8 mouse cellular contexts compared by ENCODE assay signal in genomic region chr5:139717723-139718122, GRCm38 (mm10). TPM values are rescaled to one million over a fixed set of nuclear protein-coding genes. Genes with fewer than 3 reads are reported as not detected.
A peak's percentile ranks its signal among the peaks of the same experiment; 100 is the strongest.
DNase-seq lines count a peak whose midpoint lies in the region; ATAC-seq and TF ChIP-seq lines count a peak whose summit lies in the region.

No protein-coding gene starts in this region.

- H3K79me2 ChIP-seq in MEL (ENCODE audit: control insufficient read depth, insufficient read depth, low read length, poor library complexity), result no peaks in the 10 kb centered on the region

- H3K9ac ChIP-seq in MEL (ENCODE audit: control insufficient read depth, low read depth, low read length, poor library complexity, severe bottlenecking), result no peak overlapping the region
- no peak overlapping the region for H3K9ac ChIP-seq in lung, embryonic 14.5 days

- peak; percentile 95 for TF ChIP-seq RAD21 in MEL (IDR thresholded peaks at IDR 0.05; ENCODE audit: low read depth, low read length)

- no peak overlapping the region for H3K27ac ChIP-seq in MEL (ENCODE audit: control insufficient read depth, low read depth, low read length)
- H3K27ac ChIP-seq in lung, embryonic 14.5 days (ENCODE audit: low read depth), result no peak overlapping the region; the same call in 1 of the 2 replicates

- peak; percentile 64; the same call in 1 of the 2 replicates for ATAC-seq in lung, embryonic 14.5 days (ENCODE audit: insufficient read depth)

- no peaks in the 10 kb centered on the region for H3K9me3 ChIP-seq in MEL (replicated peaks; ENCODE audit: insufficient read depth, low read length)
- H3K9me3 ChIP-seq in lung, embryonic 14.5 days (ENCODE audit: low read depth, low read length), result no peaks in the 10 kb centered on the region

- peak; percentile 61 for DNase-seq in gastrocnemius, adult 18-20 months (ENCODE audit: low spot score)
- DNase-seq in gastrocnemius, adult 8-10 months (ENCODE audit: low spot score in 2 of 2), result no peak
- DNase-seq in MEL (ENCODE audit: low read depth, low spot score), result peak; percentile 58
- peak; percentile 54 for DNase-seq in cerebellum, adult 9-11 months
- DNase-seq in heart, adult 8-10 months (ENCODE audit: low spot score), result peak; percentile 68
- DNase-seq in kidney, postnatal 25 days, result peak; percentile 74 to 80
- DNase-seq in lung, embryonic 14.5 days, result peak; percentile 84
- DNase-seq in skeletal muscle tissue, adult 2 months (ENCODE audit: low read depth, low spot score), result peak; percentile 46

- H3K27me3 ChIP-seq in MEL (ENCODE audit: control insufficient read depth in 1 of 2, insufficient read depth in 2 of 2, low read length in 2 of 2), result no peaks in the 10 kb centered on the region
- H3K27me3 ChIP-seq in lung, embryonic 14.5 days (ENCODE audit: insufficient read depth, low read length), result no peaks in the 10 kb centered on the region

- 93% methylated on average over 2 of the region's 2 CpGs for WGBS in lung, embryonic 14.5 days

- no peak overlapping the region for H3K4me3 ChIP-seq in MEL (ENCODE audit: control insufficient read depth in 1 of 2, insufficient read depth in 1 of 2, low read depth in 2 of 2, low read length in 2 of 2)
- H3K4me3 ChIP-seq in lung, embryonic 14.5 days (ENCODE audit: low read depth, low read length), result no peak overlapping the region

- H3K4me2 ChIP-seq in lung, embryonic 14.5 days, result no peak overlapping the region

- H3K4me1 ChIP-seq in MEL (ENCODE audit: control insufficient read depth in 1 of 2, insufficient read depth in 2 of 2, low read length in 2 of 2), result 0 out of 4 replicates have a peak, but pooled peaks cover 0 to 2% of the 10 kb centered on the region in 2 experiments
- H3K4me1 ChIP-seq in lung, embryonic 14.5 days (ENCODE audit: insufficient read depth), result no peaks in the 10 kb centered on the region

- no peak for TF ChIP-seq EP300 in MEL (IDR thresholded peaks at IDR 0.05; ENCODE audit: low read depth in 1 of 2, low read length in 2 of 2)

- H3K36me3 ChIP-seq in MEL (ENCODE audit: control insufficient read depth in 1 of 2, insufficient read depth in 2 of 2, low read length in 2 of 2), result no peaks in the 10 kb centered on the region
- no peaks in the 10 kb centered on the region for H3K36me3 ChIP-seq in lung, embryonic 14.5 days (ENCODE audit: insufficient read depth)

- peak; percentile 87 to 96 (median 93) for TF ChIP-seq CTCF in MEL (IDR thresholded peaks at IDR 0.05 in 2 of 3, conservative IDR thresholded peaks at IDR 0.05 in 1 of 3; ENCODE audit: control insufficient read depth in 1 of 3, insufficient read depth in 1 of 3, low read depth in 2 of 3, low read length in 3 of 3, poor library complexity in 1 of 3, severe bottlenecking in 1 of 3)
- peak; percentile 93 for TF ChIP-seq CTCF in lung, embryonic 14.5 days (IDR thresholded peaks at IDR 0.05; ENCODE audit: low read depth)

- TF ChIP-seq POLR2A in MEL (IDR thresholded peaks at IDR 0.05; ENCODE audit: control insufficient read depth in 1 of 2, insufficient read depth in 1 of 2, low read depth in 1 of 2, low read length in 2 of 2, poor library complexity in 1 of 2), result no peak

TF ChIP-seq in MEL, 35 proteins besides CTCF, POLR2A, EP300 and RAD21:
- TF ChIP-seq ZC3H11A (IDR thresholded peaks at IDR 0.05; ENCODE audit: low read depth, low read length) (peak; percentile 97), SIN3A (IDR thresholded peaks at IDR 0.05; ENCODE audit: low read length) (0 out of 2 replicates have a peak, but pooled peaks have one; percentile 38), HCFC1 (IDR thresholded peaks at IDR 0.05; ENCODE audit: low read depth, low read length) (no peak), SMC3 (IDR thresholded peaks at IDR 0.05; ENCODE audit: low read depth, low read length) (peak; percentile 97)
TF ChIP-seq in MEL: peak in this region for 3.

RNA-seq across cellular contexts. Expression of gene Micall2, which starts 18.4 kb away (rescaled TPM):
- under 1 TPM; 0.30 to 0.57 TPM for total RNA-seq in gastrocnemius, adult 18-20 months (2021)
- total RNA-seq in gastrocnemius, adult 8-10 months (2022), result under 1 TPM; 0.24 to 0.74 (median 0.37) TPM
- total RNA-seq in MEL (2012; rRNA removed), result 3.3 and 5.4 TPM in 2 replicates
- polyA plus RNA-seq in MEL (2012; ENCODE audit: insufficient read depth in 1 of 2, insufficient read length in 2 of 2, low read depth in 1 of 2, low replicate concordance in 2 of 2, missing spikeins in 1 of 2), result 10 to 100 TPM in 1 of 2 experiments, not detected in 1; 17.6 TPM
- 1 to 10 TPM; 1.3 to 2.6 (median 1.9) TPM for total RNA-seq in heart, adult 8-10 months (2022)
- 3.0 and 4.8 TPM in 2 replicates for polyA plus RNA-seq in lung, embryonic 14.5 days (2014; fragmentation: Nextera tagmentation; extraction: Ambion mirVana)

RNA-seq across cellular contexts. Expression of gene Ints1, which starts 57.8 kb away (rescaled TPM):
- total RNA-seq in gastrocnemius, adult 18-20 months (2021), result 10 to 100 TPM; 31.5 to 37.6 TPM
- 10 to 100 TPM; 29.3 to 37.0 (median 32.3) TPM for total RNA-seq in gastrocnemius, adult 8-10 months (2022)
- total RNA-seq in MEL (2012; rRNA removed), result 77.9 and 82.5 TPM in 2 replicates
- polyA plus RNA-seq in MEL (2012; ENCODE audit: insufficient read depth in 1 of 2, insufficient read length in 2 of 2, low read depth in 1 of 2, low replicate concordance in 2 of 2, missing spikeins in 1 of 2), result 10 to 100 TPM in 1 of 2 experiments, not detected in 1; 89.2 TPM
- total RNA-seq in heart, adult 8-10 months (2022), result 10 to 100 TPM; 39.2 to 43.9 (median 40.1) TPM
- polyA plus RNA-seq in lung, embryonic 14.5 days (2014; fragmentation: Nextera tagmentation; extraction: Ambion mirVana), result 37.6 and 39.8 TPM in 2 replicates

Comparison
In these comparisons a context has a peak if more than half of its experiments do, and no peak if none do; other contexts are left out.
1. DNase-seq: peak in gastrocnemius, adult 18-20 months (single experiment), MEL (single experiment), cerebellum, adult 9-11 months (single experiment), heart, adult 8-10 months (single experiment), kidney, postnatal 25 days (2 of 2), lung, embryonic 14.5 days (single experiment) and skeletal muscle tissue, adult 2 months (single experiment); none in gastrocnemius, adult 8-10 months (0 of 2).